In the genomic region with DNA sequence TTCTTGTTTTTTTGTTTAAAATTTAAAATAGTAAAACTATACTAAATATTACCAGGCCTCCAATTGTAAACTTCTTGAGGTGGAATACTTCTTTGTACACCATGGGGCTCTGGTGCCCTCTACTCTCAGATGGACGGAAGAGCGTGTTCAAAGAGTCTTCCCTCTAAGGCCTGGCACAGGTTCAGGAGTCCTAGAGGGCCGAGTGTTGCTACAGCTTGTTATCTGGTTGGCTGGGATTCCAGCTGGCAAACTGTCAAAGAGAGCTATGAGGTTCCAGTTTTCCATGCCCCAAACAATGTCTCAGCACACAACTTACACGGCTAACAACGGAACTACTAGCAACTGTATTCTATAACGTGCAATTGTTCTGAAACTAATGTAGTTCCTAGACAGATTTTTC, we compare ENCODE assay signal across 8 mouse cellular contexts. TPM values are rescaled to one million over a fixed set of nuclear protein-coding genes. Genes with fewer than 3 reads are reported as not detected.
DNase-seq lines count a peak whose midpoint lies in the region; ATAC-seq and TF ChIP-seq lines count a peak whose summit lies in the region.
"Had no signal": no experiment of that assay in that cellular context is flagged by ENCODE, and none has a peak within 500 bp of the region (broad histone marks: within the 10 kb centered on the region; RNA-seq: fewer than 3 reads in every experiment).

No protein-coding gene starts in this region.

- WGBS in lung, adult 2 months: 21% methylated on average over 6 of the region's 6 CpGs

- no peak for TF ChIP-seq CTCF in lung, adult 2 months (IDR thresholded peaks at IDR 0.05; ENCODE audit: insufficient read depth, low read length)

- no peak for TF ChIP-seq POLR2A in lung, adult 2 months (IDR thresholded peaks at IDR 0.05; ENCODE audit: borderline replicate concordance, extremely low read depth, low read depth, low read length)

- peak; percentile 58 for ATAC-seq in cerebellum, adult (ENCODE audit: insufficient number of reproducible peaks, low FRiP score, low TSS enrichment)
- ATAC-seq in inflammation-experienced regulatory T-cells, adult 6 months: no peak

- peaks cover 3% of the 10 kb centered on the region; the same call in 1 of the 2 replicates for H3K4me1 ChIP-seq in lung, adult 2 months (ENCODE audit: control insufficient read depth, insufficient read depth, low read length)
- H3K4me1 ChIP-seq: neural tube, embryonic 12.5 days had no signal

- H3K4me3 ChIP-seq in lung, adult 2 months (replicated peaks; ENCODE audit: extremely low read depth, low read depth, low read length): no peak overlapping the region
- H3K4me3 ChIP-seq: neural tube, embryonic 12.5 days had no signal

- DNase-seq in right cerebral cortex, postnatal 10 days (ENCODE audit: low spot score in 2 of 2): peak; percentile 51 to 59
- DNase-seq in right cerebral cortex, postnatal 36 days (ENCODE audit: low spot score in 2 of 2): no peak
- DNase-seq in heart, adult 18-20 months: peak; percentile 91 to 92
- peak; percentile 47 for DNase-seq in lung, adult 2 months
- DNase-seq in frontal cortex, postnatal 10 days (ENCODE audit: low spot score in 2 of 2): no peak

RNA-seq across cellular contexts. Expression of a gene that starts 28.8 kb away (rescaled TPM):
- total RNA-seq in heart, adult 18-20 months (2021): 10 to 100 TPM; 13.0 to 14.0 TPM
- polyA plus RNA-seq in lung, adult 2 months (2012; rRNA removed): 9.8 and 17.3 TPM in 2 replicates
- polyA plus RNA-seq in inflammation-experienced regulatory T-cells, adult 6 months (2017; shearing (Covaris generic)): 10 to 100 TPM; 32.8 to 63.9 (median 50.7) TPM

Comparison
In these comparisons a context has a peak if more than half of its experiments do, and no peak if none do; other contexts are left out.
1. DNase-seq: peak in right cerebral cortex, postnatal 10 days (2 of 2), heart, adult 18-20 months (2 of 2) and lung, adult 2 months (single experiment); none in right cerebral cortex, postnatal 36 days (0 of 2) and frontal cortex, postnatal 10 days (0 of 2).